Mouse (Mus musculus) liver, embryonic 13.5 days (tissue): ENCODE measurements around the gene Ctc1. TPM values are rescaled to one million over a fixed set of nuclear protein-coding genes. Genes with fewer than 3 reads are reported as not detected.

Experiments used
- ATAC-seq: fragments of 200-750 bp; cut with Nextera tagmentation; 2 replicates; pipeline ENCODE4 v1.8.0; 2017; ENCODE audit warnings: low read depth, mild to moderate bottlenecking, moderate number of reproducible peaks, moderate library complexity
- DNase-seq: peaks from one replicate; pipeline ENCODE4 v3.0.0; 2022
- H3K27ac ChIP-seq: fragments of 300-500 bp; sonication (generic); 2 replicates; pipeline ENCODE4 v1.5.1; 2015; ENCODE audit warnings: moderate library complexity, mild to moderate bottlenecking, inconsistent platforms
- H3K27me3 ChIP-seq: fragments of 300-500 bp; sonication (generic); 2 replicates; pipeline ENCODE4 v1.6.1; 2015; ENCODE audit warnings: mild to moderate bottlenecking, inconsistent platforms
- H3K36me3 ChIP-seq: fragments of 300-500 bp; sonication (generic); 2 replicates; pipeline ENCODE4 v1.6.1; 2015; ENCODE audit warnings: mild to moderate bottlenecking, inconsistent platforms
- H3K4me1 ChIP-seq: fragments of 300-500 bp; sonication (generic); replicated peaks from 2 replicates; pipeline ENCODE4 v1.6.1; 2015; ENCODE audit warnings: inconsistent platforms
- H3K4me2 ChIP-seq: fragments of 300-500 bp; sonication (generic); 2 replicates; pipeline ENCODE4 v1.6.1; 2015; ENCODE audit warnings: inconsistent platforms, mild to moderate bottlenecking, moderate library complexity
- H3K4me3 ChIP-seq: fragments of 300-500 bp; sonication (generic); replicated peaks from 2 replicates; pipeline ENCODE4 v1.5.1; 2015; ENCODE audit warnings: mild to moderate bottlenecking, inconsistent platforms
- H3K9ac ChIP-seq: fragments of 300-500 bp; sonication (generic); 2 replicates; pipeline ENCODE4 v1.6.1; 2015; ENCODE audit warnings: mild to moderate bottlenecking, inconsistent platforms
- H3K9me3 ChIP-seq: fragments of 300-500 bp; sonication (generic); replicated peaks from 2 replicates; pipeline ENCODE4 v1.6.1; 2016; ENCODE audit warnings: inconsistent platforms
- WGBS: fragments of 180-500 bp; shearing (Covaris S2); methylation state at CpG from one replicate; pipeline ENCODE4 v1.1.7; 2015; ENCODE audit not compliant: insufficient replicate concordance; 5-methylcytosine and 5-hydroxymethylcytosine counted together
- polyA plus RNA-seq: library from polyadenylated mRNA; unstranded; fragments of >200 nt; fragmentation: Nextera tagmentation; extraction: Ambion mirVana; gene quantifications from 2 replicates; pipeline ENCODE4 v1.2.1, GENCODE M21; 2015

Gene Ctc1
- polyA plus RNA-seq, 1 experiment from 2014 or later, result 16.9 TPM

DNA sequence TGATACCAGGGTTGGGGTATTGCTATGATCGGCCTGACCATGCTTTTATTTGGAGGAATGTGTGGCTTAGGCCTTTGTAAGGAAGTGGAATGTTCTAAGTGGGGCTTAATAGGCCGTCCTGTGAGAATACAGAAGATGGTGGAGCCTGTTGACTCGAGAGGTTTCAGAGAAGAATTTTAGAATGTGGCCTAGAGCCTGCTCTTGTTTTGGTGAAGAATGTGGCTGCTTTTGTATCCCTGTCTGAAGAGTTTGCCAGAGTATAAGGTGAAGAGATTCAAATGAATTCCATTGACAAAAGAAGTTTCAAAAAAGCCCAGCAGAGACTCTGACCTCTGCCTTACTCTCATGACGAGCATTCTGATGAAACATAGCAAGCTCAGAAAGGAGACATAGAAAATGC, 36.1 kb downstream of the Ctc1 start:
- DNase-seq (no peak), ATAC-seq (no peak)
- Histone ChIP-seq H3K4me2 (no peak overlapping the region), H3K4me3 (no peak overlapping the region), H3K4me1 (peaks cover 50% of the 10 kb centered on the region), H3K9ac (no peak overlapping the region), H3K27me3 (no peaks in the 10 kb centered on the region), H3K27ac (no peak overlapping the region), H3K9me3 (no peaks in the 10 kb centered on the region), H3K36me3 (peaks cover 68% of the 10 kb centered on the region)
- 77% methylated on average over 4 of the region's 4 CpGs for WGBS

DNA sequence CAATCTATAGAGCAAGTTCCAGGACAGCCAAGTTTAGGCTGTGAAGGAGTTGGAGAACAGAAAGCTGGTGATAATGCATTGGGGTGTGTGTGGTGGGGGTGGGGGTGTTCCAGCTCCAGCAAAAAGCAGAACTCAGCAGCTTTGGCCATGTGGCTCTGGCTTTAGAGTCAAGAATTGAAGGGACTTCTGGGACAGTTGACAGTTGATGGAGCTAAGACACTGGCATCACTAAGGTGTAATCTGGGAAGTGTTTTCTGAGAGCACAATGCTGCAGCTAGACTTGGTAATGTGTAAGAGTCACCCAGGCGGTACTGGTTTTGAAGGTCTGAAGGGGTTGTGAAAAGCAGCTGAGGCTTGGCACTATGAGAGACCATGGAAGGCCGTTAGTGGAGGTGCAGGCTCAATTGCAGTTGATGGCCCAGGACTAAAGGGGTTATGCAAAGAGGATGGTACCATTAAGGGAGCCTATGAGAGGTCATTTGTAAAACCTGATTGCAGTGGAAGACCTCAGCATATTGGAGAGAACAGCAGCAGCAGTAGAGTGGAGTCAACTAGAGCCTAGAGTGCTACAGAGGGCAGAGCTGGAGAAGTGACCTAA, 37.2 kb downstream of the Ctc1 start:
- Histone ChIP-seq H3K9ac (no peak overlapping the region), H3K27me3 (no peaks in the 10 kb centered on the region), H3K36me3 (peaks cover 60% of the 10 kb centered on the region), H3K27ac (no peak overlapping the region), H3K4me2 (no peak overlapping the region), H3K9me3 (no peaks in the 10 kb centered on the region), H3K4me3 (no peak overlapping the region), H3K4me1 (peaks cover 42% of the 10 kb centered on the region)
- 88% methylated on average over 2 of the region's 2 CpGs for WGBS
- DNase-seq (no peak), ATAC-seq (no peak)

DNA sequence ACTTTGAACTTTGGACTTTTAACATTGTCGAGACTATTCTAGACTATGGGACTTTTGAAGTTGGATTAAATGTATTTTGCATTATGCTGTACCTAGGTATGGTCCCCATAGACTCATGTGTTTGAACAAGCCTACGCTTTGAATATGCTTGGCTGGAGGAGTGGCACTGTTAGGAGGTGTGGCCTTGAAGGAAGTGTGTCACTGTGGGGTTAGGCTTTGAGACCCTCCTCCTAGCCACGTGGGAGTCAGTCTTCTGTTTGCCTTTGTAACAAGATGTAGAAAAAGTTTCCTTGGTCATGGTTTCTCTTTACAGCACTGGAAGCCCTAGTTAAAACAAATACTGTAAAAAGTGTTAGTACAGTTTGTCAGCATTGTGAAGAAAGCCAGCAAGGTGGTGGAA, 38.1 kb downstream of the Ctc1 start:
- Histone ChIP-seq H3K4me3 (no peak overlapping the region), H3K27me3 (no peaks in the 10 kb centered on the region), H3K4me1 (peaks cover 42% of the 10 kb centered on the region), H3K4me2 (no peak overlapping the region), H3K27ac (no peak overlapping the region), H3K9me3 (no peaks in the 10 kb centered on the region), H3K36me3 (peaks cover 51% of the 10 kb centered on the region), H3K9ac (no peak overlapping the region)
- ATAC-seq (no peak), DNase-seq (no peak)
- WGBS, result 62% methylated on average over 3 of the region's 3 CpGs

DNA sequence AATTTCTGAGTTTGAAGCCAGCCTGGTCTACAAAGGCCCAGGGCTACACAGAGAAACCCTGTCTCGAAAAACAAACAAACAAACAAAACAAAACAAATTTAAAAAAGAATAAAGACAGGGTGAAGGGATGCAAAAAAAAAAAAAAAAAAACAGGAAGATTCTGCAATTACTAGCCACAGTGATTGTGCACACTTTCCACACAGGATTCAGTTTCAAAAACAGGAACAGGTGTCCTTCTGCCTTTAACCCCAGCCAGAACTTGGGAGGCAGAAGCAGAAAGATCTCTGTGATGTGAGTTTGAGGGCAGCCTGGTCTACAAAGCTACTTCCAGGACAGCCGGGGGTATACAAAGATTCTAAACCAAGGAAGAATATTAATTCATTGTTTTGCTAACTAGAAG, 42.6 kb downstream of the Ctc1 start:
- H3K27me3 ChIP-seq, result no peaks in the 10 kb centered on the region
- 68% methylated on average over 2 of the region's 2 CpGs for WGBS
- H3K27ac ChIP-seq, result peak overlapping the region; percentile 91
- H3K36me3 ChIP-seq, result peaks cover 11% of the 10 kb centered on the region
- H3K9ac ChIP-seq, result peak overlapping the region; percentile 85
- ATAC-seq (no peak), DNase-seq (no peak)
- peaks cover 40% of the 10 kb centered on the region for H3K4me1 ChIP-seq
- H3K4me2 ChIP-seq, result peak overlapping the region; percentile 99
- no peaks in the 10 kb centered on the region for H3K9me3 ChIP-seq
- peak overlapping the region; percentile 96 for H3K4me3 ChIP-seq

DNA sequence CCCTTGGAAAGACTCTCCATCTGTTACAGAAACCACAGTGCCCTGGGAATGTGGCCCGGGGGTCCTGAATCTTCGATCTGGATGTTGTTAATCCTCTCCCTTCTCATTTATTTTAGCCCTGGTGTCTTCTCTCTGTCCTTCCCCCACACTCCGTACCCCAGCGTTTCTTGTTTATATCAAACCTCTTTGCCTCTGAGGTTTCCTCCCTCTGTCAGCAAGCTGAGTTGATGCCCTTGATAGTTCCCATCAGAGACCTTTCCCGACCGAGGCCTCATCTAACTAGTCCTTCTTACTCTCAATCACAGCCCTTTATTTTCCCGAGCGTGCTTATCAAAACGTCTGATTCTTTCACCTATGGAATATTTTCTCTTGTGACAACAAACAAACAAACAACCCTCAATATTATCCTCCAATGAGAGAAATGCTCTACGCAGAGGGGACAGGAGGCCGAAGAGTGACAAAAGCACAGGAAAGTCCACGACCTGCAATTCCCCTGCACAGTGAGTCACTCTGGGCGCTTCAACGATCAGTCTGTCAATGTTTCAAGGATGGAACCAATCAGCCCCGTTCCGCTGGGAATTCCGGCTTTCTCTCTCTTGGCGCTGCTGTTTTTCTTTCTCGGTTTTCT, 43.1 kb downstream of the Ctc1 start:
- DNase-seq, result no peak

DNA sequence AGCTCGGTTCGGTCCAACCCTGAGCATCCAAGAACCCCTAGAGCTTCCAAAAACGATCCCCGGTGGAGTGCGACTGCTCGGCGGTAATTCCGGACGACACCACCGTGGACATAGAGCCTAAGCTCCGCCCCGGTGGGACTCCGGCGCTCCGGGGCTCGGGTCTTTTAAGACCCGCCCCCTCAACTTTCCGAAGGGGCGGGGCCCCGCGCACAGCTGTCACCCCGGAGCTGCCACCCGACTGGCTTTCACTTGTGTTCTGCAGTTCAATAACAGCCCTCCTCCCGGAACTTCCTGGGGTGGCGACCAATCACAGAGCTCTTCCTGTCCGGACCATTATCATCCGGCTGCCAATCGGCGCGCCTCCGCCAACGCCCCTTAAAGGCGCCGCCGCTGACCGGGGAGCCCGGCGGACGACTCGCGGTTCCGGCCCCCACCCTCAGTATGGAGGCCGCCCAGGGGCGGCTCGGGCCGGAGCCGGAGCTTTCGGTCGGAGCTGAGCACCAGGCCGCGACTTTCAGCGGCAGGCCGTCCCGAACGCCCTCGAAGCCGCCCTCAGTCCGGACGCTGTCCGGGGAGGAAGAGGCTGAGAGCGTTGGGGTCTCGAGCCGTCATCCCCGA, 43.8 kb downstream of the Ctc1 start, which contains the start of gene Borcs6:
Gene Borcs6 (plus strand): TSS at position 361 of the 618 bp plus-strand sequence.
- Histone ChIP-seq H3K9me3 (no peaks in the 10 kb centered on the region), H3K4me1 (peaks cover 43% of the 10 kb centered on the region), H3K27ac (peak within 1 kb of the TSS; percentile 91), H3K4me2 (peak within 1 kb of the TSS; percentile 99), H3K4me3 (peak within 1 kb of the TSS; percentile 96), H3K27me3 (no peaks in the 10 kb centered on the region), H3K36me3 (no peaks in the 10 kb centered on the region), H3K9ac (peak within 1 kb of the TSS; percentile 97)
- peak; percentile 86 for ATAC-seq
- peak; percentile 95 for DNase-seq
- under 1% methylated on average over 63 of the region's 64 CpGs for WGBS

More for the DNA sequence above, 43.1 kb downstream of the Ctc1 start:
- Histone ChIP-seq H3K27me3 (no peaks in the 10 kb centered on the region), H3K27ac (peak overlapping the region; percentile 91), H3K9ac (peak overlapping the region; percentile 85), H3K36me3 (peaks cover 6% of the 10 kb centered on the region), H3K4me1 (peaks cover 38% of the 10 kb centered on the region), H3K4me2 (peak overlapping the region; percentile 99), H3K9me3 (no peaks in the 10 kb centered on the region), H3K4me3 (peak overlapping the region; percentile 96)
- ATAC-seq, result no peak
- WGBS, result 1% methylated on average over 19 of the region's 19 CpGs

DNA sequence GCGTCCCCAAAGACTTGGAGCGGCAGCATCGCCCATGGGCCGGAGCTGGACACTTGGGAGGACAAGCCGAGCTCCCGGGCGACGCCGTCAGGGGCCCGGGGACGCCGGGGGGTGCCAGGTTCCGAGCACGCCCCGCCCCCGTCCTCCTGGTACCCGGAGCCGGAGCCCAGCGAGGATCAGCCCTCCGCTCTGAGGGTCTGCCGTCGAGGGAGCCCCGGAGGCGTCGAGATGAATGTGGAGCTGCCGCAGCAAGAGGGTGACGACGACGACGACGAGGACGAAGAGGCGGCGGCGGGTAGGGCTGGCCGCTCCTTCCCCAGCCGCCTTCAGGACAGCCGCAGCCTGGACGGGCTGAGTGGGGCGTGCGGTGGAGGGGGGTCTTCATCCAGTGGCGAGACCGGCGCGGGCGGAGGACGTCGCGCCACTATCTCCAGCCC, 44.3 kb downstream of the Ctc1 start:
- Histone ChIP-seq H3K36me3 (no peaks in the 10 kb centered on the region), H3K9ac (peak overlapping the region; percentile 97), H3K4me2 (peak overlapping the region; percentile 99), H3K27me3 (no peaks in the 10 kb centered on the region), H3K9me3 (no peaks in the 10 kb centered on the region), H3K4me1 (peaks cover 47% of the 10 kb centered on the region), H3K27ac (peak overlapping the region; percentile 90), H3K4me3 (peak overlapping the region; percentile 96)
- under 1% methylated on average over 43 of the region's 49 CpGs for WGBS
- ATAC-seq (no peak), DNase-seq (peak; percentile 35)

DNA sequence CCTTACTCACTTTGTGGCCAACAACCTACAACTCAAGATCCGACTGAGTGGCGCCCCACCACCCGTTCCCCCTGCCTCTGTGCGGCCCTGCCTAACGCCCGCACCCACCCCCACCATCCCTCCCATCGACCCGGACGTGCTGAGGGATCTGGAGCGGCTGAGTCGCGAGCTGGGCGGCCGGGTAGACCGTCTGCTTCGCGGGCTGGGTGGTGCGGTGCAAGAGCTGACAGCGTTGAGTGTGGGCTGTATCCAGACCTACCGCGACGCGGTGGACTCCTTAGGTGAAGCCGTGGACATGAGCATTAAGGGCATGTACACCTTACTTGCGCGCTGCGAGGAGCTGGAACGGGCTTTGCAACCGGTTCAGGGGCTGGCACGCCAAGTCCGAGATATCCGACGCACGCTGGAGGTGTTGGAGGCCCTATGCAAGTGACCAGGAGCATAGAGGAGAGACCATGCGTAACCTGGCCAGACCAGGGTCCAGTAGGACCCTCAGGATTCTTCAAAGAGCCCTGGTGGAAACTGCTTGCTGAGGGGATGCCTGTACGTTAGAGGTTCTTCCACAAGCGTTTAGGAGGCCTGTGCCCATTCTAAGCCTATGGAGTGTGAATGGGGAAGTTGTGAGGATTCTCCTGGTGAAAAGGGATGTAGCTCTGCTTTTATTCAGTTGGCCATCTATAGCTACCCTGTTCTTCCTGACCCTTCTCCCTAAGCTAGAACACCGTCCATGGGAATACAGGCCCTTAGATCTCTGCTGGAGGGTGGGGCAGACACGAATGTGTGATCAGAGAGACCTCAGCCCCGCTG, 44.9 kb downstream of the Ctc1 start:
- H3K36me3 ChIP-seq, result no peaks in the 10 kb centered on the region
- H3K4me3 ChIP-seq, result peak overlapping the region; percentile 96

DNA sequence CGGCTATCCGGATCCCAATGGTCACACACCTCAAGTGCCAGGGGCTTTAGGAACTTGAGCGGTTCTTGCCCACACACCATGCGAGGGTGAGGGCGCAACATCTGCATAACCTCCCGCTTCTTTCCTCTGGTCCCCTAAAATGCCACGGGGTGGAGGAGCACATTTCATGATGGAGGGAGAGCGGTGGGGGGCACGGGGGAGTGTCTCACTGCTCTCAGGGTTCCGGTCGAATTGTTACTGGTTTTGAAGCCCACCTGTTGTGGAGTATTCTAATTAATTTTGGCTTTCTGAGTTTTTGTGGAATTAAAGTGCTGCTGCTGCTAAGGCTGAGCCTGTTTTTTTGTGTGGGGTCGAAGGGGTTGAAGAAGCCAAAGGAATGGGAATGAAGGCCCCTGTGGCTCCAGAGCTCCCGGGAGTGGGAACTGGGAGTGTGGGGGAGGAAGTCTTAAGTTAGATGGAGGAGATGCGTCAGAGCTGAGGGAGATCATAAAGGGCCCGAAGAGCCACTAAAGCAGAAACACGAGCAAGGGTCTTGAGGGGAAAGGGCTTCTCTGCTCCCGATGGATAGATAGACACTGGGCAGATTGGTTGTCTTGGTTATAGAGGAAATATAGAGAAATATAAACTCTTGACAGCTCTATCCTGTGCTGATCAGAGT, 45.7 kb downstream of the Ctc1 start:
- peak overlapping the region; percentile 97 for H3K9ac ChIP-seq
- no peak for ATAC-seq

More for the DNA sequence above, 44.9 kb downstream of the Ctc1 start:
- ATAC-seq (peak; percentile 2; the same call in 1 of the 2 replicates), DNase-seq (peak; percentile 33)
- peaks cover 51% of the 10 kb centered on the region for H3K4me1 ChIP-seq
- peak overlapping the region; percentile 90 for H3K27ac ChIP-seq
- WGBS, result 2% methylated on average over 40 of the region's 40 CpGs
- peak overlapping the region; percentile 97 for H3K9ac ChIP-seq
- peak overlapping the region; percentile 99 for H3K4me2 ChIP-seq
- no peaks in the 10 kb centered on the region for H3K27me3 ChIP-seq
- H3K9me3 ChIP-seq, result no peaks in the 10 kb centered on the region

DNA sequence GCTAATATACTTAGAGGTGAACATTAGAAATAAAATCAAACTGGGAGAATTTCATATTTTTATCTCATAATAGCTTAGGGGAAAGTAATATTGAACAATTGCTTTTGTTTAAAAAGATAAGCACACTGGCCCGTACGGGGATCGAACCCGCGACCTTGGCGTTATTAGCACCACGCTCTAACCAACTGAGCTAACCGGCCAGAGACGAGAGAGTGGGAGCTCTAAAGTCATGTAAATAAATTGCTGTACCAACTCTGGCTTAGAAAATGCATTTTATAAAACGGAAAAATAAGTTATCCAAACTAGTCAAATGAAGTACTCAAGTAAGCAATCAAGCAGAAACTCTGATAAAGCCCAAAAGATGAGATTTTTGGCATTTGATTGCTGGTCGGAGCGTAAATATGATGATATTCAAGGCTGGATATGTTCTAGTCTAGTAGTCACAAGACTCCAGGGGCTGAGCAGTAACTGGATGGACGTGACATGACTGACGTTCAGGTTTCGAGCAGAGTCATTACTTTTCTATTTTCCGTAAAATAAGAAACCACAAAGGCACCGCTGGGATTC, 46.6 kb downstream of the Ctc1 start:
- DNase-seq, result peak; percentile 70
- H3K4me1 ChIP-seq, result peaks cover 66% of the 10 kb centered on the region
- no peaks in the 10 kb centered on the region for H3K27me3 ChIP-seq
- under 1% methylated on average over 17 of the region's 17 CpGs for WGBS
- H3K27ac ChIP-seq, result peak overlapping the region; percentile 84
- peak overlapping the region; percentile 97 for H3K9ac ChIP-seq
- H3K9me3 ChIP-seq, result no peaks in the 10 kb centered on the region
- no peak; the same call in 1 of the 2 replicates for ATAC-seq
- peak overlapping the region; percentile 75 for H3K4me2 ChIP-seq
- H3K36me3 ChIP-seq, result no peaks in the 10 kb centered on the region
- peak overlapping the region; percentile 79 for H3K4me3 ChIP-seq

More for the DNA sequence above, 45.7 kb downstream of the Ctc1 start:
- 26% methylated on average over 17 of the region's 17 CpGs for WGBS
- Histone ChIP-seq H3K4me1 (peaks cover 58% of the 10 kb centered on the region), H3K27ac (peak overlapping the region; percentile 90; the same call in 1 of the 2 replicates), H3K27me3 (no peaks in the 10 kb centered on the region), H3K4me3 (peak overlapping the region; percentile 96), H3K9me3 (no peaks in the 10 kb centered on the region), H3K36me3 (no peaks in the 10 kb centered on the region), H3K4me2 (peak overlapping the region; percentile 99)
- no peak for DNase-seq
